Mouse (Mus musculus) bone marrow, adult 2 months (tissue): ENCODE data around the gene Doc2g.

Experiments used
- CTCF ChIP-seq: fragments of 200-500 bp; IDR thresholded peaks from 2 replicates; pipeline ENCODE4 v1.5.1; 2011; ENCODE audit warnings: low read length, control low read depth; ENCODE audit not compliant: control insufficient read depth, insufficient read depth
- POLR2A ChIP-seq: fragments of 200-500 bp; IDR thresholded peaks from 2 replicates; pipeline ENCODE4 v1.6.1; 2011; ENCODE audit warnings: low read depth, mild to moderate bottlenecking, control low read depth, low read length, borderline replicate concordance; ENCODE audit not compliant: control insufficient read depth

DNA sequence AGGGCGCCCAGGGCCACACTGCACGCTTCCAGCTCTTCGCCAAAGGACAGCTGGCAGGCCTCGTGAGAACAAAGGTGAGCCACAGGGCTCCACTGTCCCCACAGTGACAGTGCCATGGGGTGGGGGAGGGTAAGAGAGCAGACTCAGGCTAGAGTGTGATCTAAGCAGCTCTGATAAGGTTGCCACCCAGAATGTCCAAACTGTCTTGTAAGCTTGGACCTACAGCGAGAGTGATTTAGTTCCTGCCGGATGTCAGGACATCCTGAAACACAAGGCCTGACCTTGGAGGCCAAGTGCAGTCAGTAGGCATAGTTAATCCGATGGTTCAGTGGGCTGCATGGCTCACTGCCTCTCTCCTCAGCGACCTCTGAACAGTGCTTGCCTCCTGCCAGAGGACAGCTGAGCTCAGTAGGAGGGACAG is 17.8 kb upstream of the Doc2g start:
- TF ChIP-seq CTCF (no peak), POLR2A (no peak)
